Mouse (Mus musculus) kidney, postnatal 4 days (tissue): ENCODE measurements at regions not wholly inside any gene's neighbourhood (a gene's known extent, or its start where the extent isn't known, plus 50 kb on each side); places are given as distances from the start of the nearest gene placed in this dataset.

Experiments
- DNase-seq, 2 experiments: peaks; one replicate each; pipeline ENCODE4 v3.0.0; 2021; ENCODE audit warnings: mixed read lengths in 2 of 2

DNA sequence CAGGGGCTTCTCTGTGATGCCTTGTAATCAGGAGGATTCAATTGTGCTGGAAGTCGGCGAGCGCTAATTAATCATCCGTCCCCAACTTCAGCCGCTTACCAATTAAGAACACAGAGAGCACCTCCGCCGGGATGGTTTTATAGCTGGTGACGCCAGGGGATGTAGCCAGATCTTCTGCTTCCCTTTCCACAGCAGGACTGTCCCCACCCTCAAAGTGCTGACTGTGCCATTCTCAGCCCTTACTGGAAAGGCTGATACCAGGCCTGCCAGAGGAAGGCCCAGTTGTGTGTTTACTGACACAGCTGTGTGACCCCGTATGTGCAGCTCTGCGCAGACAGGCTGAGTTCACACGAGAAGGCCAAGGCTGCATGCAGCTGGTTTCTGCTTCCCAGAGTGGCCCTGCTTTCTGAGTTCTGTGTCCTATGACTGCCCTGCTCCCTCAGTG is 59.9 kb upstream of the Bend4 start:
- peak in 1 of 2 experiments; percentile 9 for DNase-seq

DNA sequence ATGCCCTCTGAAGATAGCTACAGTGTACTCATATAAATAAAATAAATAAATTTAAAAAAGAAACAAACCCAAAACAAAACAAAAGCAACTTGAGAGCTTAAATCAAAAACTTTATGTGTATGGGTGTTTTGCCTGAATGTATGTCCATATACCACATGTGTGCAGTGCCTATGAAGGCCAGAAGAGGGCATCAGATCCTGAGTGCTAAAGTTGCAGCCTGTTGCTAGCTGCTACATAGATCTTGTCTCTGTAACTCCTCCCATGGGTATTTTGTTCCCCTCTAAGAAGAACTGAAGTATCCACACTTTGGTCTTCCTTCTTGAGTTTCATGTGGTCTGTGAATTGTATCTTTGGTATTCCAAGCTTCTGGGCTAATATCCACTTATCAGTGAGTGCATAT is 62.6 kb upstream of the Bend4 start:
- peak in 1 of 2 experiments; percentile 8 for DNase-seq

DNA sequence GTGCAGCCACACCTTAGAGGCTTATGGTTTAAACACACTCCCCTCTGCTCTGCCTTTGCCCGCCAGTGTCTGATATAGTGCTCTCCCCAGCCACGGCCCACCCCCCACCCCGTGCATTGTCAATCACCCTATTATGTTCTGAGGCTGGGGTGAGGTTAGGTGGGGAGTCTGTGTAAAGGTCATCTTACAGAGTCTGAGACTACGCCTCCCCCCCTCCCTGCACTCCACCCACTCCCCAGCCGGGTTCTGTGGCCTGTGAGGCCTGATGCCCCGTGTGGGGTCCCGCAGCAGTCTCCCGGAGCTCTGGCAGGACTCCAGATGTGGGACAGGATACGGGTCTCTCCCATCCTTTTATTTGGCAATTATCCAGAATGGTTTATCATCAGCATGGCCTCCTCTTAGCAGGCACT is 64.8 kb upstream of the Bend4 start:
- DNase-seq = peak in 1 of 2 experiments; percentile 3

DNA sequence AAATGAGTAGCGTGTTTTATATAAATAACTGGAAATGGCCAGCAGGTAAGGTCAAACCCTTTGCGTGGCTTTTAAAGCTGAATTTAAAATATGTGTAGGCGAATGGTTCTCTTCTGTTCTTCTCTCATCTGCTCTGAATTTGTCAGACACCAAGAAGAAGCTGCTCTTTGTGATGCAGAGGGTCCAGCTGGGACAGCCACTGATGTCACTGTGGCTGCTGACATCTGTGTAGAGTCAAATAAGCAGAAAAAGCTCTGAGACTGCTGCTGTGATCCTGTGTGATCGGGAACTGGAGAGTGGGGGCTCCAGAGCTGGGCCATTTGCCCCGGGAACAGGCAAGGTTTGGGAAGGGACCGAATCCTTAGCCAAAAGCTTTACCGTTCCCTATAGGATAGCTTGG is 68.6 kb upstream of the Bend4 start:
- DNase-seq = no peak

DNA sequence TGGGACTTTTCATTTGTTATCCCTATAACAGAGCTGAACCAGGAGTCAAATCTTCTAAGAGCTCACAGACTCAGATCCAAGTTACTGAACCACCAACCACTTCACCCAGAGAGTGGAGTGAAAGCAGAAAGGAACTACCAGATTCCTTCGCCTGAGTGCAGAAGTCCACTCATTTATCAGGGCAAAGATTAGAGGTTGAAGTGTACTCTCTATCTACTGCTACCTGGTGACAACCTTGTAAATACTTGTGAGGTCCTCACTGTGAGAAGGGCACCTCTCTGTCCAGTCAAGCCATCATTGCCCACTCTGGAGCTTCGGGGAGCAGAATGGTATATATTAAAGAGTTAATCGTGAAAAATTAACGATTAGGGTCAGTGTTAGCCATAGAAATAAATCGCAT is 87.4 kb upstream of the Shisa3 start:
- DNase-seq = no peak

DNA sequence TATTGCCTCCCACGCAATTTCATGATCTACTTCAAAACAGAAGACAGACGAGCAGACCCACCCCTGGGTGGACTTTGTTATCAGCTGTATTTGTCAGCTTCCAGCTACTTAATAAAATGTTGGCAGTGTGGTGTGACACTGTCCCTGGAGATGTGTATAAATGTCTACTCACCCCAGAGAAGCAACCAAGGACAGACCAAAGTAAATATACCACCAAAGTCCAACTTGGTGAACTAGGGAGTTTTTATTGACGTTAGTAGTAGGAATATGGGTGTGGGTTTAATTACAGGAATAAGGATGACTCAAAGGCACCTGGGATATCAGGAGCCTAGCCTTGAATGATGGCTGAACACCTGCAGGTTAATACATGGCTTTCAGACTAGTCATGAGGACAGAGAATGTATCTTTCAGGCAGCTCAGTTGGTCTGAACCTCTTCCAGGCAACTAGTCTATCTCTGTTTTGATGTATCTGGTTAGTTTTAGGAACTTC is 86.2 kb upstream of the Shisa3 start:
- DNase-seq = no peak

DNA sequence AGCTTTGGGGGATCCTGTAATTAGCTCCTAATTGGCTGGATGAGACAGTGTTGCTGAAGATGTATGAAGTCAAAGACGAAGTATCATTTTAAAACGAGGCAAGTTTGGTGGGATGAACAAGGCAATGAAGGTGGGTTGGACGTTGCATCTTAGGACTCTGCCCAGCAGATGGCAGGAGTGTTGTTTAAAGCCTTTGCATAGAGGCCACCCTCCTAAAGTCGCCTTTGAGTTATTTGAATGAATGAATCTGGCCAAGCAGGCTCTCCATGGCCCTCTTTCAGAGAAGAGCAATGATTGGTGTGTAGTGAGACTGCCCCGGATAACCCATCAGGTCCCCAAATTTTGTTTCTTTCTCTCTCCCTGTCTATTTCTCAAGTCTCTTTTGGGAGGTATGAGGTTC is 77.5 kb upstream of the Shisa3 start:
- DNase-seq = peak; percentile 40 to 54

DNA sequence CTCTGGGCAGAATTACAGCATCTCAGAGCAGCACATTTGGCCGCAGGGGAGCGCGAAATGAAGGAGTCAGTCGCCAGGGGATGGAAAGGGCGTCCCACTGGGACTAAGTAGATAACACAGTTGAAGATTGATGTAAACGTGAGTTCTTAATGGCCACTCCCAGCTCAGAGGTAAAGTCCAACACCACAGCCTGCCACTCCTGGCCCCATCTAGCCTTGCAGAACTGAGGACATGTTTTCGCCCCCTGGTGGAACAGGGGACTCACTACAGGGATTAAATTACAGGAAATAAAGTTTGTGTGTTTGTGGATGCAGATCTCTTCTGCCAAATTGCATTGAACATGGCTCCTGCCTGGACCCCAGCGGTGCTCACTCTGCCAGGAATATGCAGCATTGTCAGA is 76.7 kb upstream of the Shisa3 start:
- DNase-seq = peak; percentile 46 to 63

GRCm38 (mm10) chr5:67532351-67532750 is 75.3 kb upstream of the Shisa3 start:
- peak; percentile 90 to 92 for DNase-seq

DNA sequence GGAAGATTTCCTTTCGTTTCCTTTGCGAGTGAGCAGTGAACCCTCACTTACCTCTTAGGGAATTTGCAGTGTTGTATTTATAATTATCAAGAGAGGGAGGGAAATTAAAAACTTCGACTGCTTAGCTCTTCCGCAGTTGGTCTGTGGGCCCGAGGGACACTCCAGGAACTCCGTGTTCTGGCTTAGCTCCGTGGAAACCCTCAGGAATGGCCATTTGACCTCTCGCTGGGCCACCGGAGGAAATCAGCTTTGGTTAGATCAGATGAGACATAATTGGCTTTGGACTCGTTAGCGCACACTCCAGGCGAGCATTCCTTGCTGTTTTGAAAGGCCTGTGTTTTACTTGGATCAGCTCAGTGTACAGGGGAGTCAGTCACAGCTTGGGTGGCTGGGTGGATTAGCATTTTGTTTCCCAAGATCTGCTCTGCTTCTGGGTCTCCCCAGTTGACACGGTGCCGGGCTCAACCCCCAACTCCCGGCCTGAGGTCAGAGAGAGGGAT is 74.9 kb upstream of the Shisa3 start:
- DNase-seq = peak; percentile 45 to 61

DNA sequence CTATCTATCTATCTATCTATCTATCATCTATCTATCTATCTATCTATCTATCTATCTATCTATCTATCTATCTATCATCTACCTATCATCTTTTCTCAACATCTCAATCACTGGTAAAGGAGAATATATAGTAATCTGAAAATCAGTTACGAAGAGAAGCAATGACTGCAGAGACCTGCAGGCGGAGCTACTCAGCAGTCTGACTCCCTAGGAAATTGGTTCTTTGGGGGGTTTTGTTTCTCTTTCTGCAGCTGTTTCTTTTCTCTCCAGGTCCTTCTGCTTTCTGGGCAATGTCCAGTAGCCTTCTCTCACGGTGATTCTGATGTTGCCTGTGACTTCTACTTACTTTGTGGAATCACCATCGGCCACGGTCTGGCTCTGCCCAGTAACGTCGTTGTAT is 73.6 kb upstream of the Shisa3 start:
- peak; percentile 50 to 61 for DNase-seq

DNA sequence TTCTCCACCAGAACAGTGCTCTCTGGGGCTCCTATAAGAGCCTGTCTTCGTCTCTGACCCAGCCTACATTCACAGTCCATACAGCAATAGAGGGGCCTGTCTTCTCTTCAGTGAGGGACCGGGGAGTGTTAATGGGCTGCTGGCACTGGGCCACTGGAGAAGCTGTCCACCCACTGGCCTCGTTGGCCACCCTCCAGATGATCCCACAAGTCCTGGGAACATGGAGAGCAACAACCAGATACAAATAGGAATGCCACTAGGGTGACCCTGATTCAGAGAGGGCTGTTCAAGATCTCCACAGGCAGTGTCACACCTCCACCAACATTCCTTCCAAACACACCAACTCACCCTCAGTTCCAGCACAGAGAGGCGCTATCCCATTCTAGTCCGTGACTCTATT is 69.7 kb upstream of the Shisa3 start:
- peak; percentile 68 to 80 for DNase-seq

- no peak for DNase-seq
These were observed 68.0 kb upstream of the Shisa3 start for GRCm38 (mm10) chr5:67539591-67540238.

GRCm38 (mm10) chr5:67541867-67542266 is 65.8 kb upstream of the Shisa3 start:
- peak; percentile 70 to 76 for DNase-seq

- no peak for DNase-seq
These were observed 63.6 kb upstream of the Shisa3 start for GRCm38 (mm10) chr5:67544028-67544589.

GRCm38 (mm10) chr5:67550257-67550656 is 57.4 kb upstream of the Shisa3 start:
- DNase-seq = no peak

DNA sequence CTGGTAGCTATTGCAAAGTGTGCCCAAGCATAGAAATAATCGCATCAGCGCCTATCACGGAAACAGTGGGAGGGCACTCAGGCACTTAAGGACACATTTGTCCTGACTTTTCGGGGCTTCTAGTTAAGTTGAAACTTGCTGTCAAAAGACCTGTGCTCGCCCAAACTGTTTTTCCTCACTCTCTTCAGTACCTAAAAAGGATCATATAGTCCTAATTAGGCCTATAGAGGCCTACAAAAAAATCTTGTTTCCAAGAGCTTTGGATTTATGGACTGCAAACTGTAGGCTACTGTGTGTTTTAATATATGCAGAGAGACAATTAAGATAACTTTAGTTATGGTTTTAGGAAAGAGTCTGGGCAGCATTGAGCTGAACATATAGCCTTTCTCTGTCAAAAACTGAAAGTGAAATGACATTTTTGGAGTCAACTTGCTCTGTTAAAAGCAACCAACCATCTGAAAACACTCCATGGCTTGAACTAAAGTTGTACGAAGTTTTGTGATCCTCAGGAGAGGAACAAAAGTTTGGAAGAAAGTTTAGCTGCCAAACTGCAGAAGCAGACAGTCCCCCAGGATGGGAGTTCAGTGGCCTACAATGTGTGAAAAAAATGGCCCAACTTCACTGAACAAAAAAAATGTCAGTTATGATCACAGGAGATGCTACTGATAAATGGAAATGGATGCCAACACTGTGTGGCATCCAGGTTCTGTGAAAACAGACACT is 55.9 kb upstream of the Shisa3 start:
- no peak for DNase-seq

GRCm38 (mm10) chr5:67552865-67553264 is 54.8 kb upstream of the Shisa3 start:
- DNase-seq = no peak
